Mouse (Mus musculus): ENCODE results near the gene Gm10717.
"Not testable (repeated sequence)": the region's sequence is repeated elsewhere in the genome, so short reads cannot be mapped to it uniquely, and the experiment has no call there.

DNA sequence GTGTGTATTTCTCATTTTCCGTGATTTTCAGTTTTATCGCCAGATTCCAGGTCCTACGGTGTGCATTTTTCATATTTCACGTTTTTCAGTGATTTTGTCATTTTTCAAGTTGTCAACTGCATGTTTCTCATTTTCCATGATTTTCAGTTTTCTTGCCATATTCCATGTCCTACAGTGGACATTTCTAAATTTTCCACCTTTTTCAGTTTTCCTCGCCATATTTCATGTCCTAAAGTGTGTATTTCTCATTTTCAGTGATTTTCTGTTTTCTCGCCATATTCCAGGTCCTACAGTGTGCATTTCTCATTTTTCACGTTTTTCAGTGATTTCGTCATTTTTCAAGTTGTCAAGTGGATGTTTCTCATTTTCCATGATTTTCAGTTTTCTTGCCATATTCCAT lies 24.2 kb upstream of the Gm10717 start:
- not testable (repeated sequence) for TF ChIP-seq GATA1 (IDR thresholded peaks at IDR 0.05; ENCODE audit: borderline replicate concordance, low read length); FLI1 (IDR thresholded peaks at IDR 0.05; ENCODE audit: low read length)

All from megakaryocyte, embryonic 14.5 days (primary cell).